Mouse (Mus musculus) hindbrain, embryonic 14.5 days (tissue): ENCODE results near the gene Aox4. TPM values are rescaled to one million over a fixed set of nuclear protein-coding genes. Genes with fewer than 3 reads are reported as not detected.

Source experiments
- ATAC-seq: fragments of 200-750 bp; cut with Nextera tagmentation; 2 replicates; pipeline ENCODE4 v1.8.0; 2017; ENCODE audit warnings: moderate number of reproducible peaks, mild to moderate bottlenecking, moderate TSS enrichment, moderate library complexity; ENCODE audit not compliant: low FRiP score
- DNase-seq: peaks from one replicate; pipeline ENCODE4 v3.0.0-alpha.2; 2015; ENCODE audit warnings: low spot score
- H3K27ac ChIP-seq: fragments of 300-500 bp; sonication (generic); 2 replicates; pipeline ENCODE4 v1.5.1; 2014; ENCODE audit warnings: mild to moderate bottlenecking, moderate library complexity
- H3K27me3 ChIP-seq: fragments of 300-500 bp; sonication (generic); 2 replicates; pipeline ENCODE4 v1.6.1; 2014; ENCODE audit warnings: mild to moderate bottlenecking, low read length, mixed read lengths; ENCODE audit not compliant: control insufficient read depth, insufficient read depth
- H3K36me3 ChIP-seq: fragments of 300-500 bp; sonication (generic); replicated peaks from 2 replicates; pipeline ENCODE4 v1.6.1; 2014; ENCODE audit not compliant: control insufficient read depth, insufficient read depth
- H3K4me1 ChIP-seq: fragments of 300-500 bp; sonication (generic); replicated peaks from 2 replicates; pipeline ENCODE4 v1.6.1; 2014; ENCODE audit warnings: antibody characterized with exemption, low read length, mixed read lengths; ENCODE audit not compliant: control insufficient read depth, insufficient read depth
- H3K4me2 ChIP-seq: fragments of 300-500 bp; sonication (generic); replicated peaks from 2 replicates; pipeline ENCODE4 v1.6.1; 2014; ENCODE audit warnings: mild to moderate bottlenecking, moderate library complexity
- H3K4me3 ChIP-seq: fragments of 300-500 bp; sonication (generic); replicated peaks from 2 replicates; pipeline ENCODE4 v1.5.1; 2014; ENCODE audit warnings: mild to moderate bottlenecking, low read length
- H3K9ac ChIP-seq: fragments of 300-500 bp; sonication (generic); 2 replicates; pipeline ENCODE4 v1.6.1; 2014
- H3K9me3 ChIP-seq: fragments of 300-500 bp; sonication (generic); 2 replicates; pipeline ENCODE4 v1.6.1; 2016; ENCODE audit warnings: low read length; ENCODE audit not compliant: control insufficient read depth
- WGBS: fragments of 180-500 bp; shearing (Covaris S2); extraction: QIAGEN DNeasy Blood & Tissue Kit; methylation state at CpG from one replicate; pipeline ENCODE4 v1.1.7; 2014; 5-methylcytosine and 5-hydroxymethylcytosine counted together
- polyA plus RNA-seq: library from polyadenylated mRNA; unstranded; fragments of >200 nt; fragmentation: Nextera tagmentation; extraction: Ambion mirVana; gene quantifications from 2 replicates; pipeline ENCODE4 v1.2.1, GENCODE M21; 2014

The Aox4 gene
- polyA plus RNA-seq, 1 experiment from 2014 or later: 0.54 TPM

GRCm38 (mm10) chr1:58303009-58303408 is 92.8 kb downstream of the Aox4 start:
- Histone ChIP-seq H3K27ac (no peak overlapping the region), H3K36me3 (no peaks in the 10 kb centered on the region), H3K4me1 (no peaks in the 10 kb centered on the region), H3K4me3 (no peak overlapping the region), H3K9me3 (no peaks in the 10 kb centered on the region), H3K9ac (no peak overlapping the region), H3K4me2 (no peak overlapping the region), H3K27me3 (no peaks in the 10 kb centered on the region)
- ATAC-seq (no peak), DNase-seq (no peak)
- WGBS: 95% methylated on average over 6 of the region's 6 CpGs

- 90% methylated on average over 4 of the region's 4 CpGs for WGBS
- ATAC-seq: no peak
Measured at GRCm38 (mm10) chr1:58303726-58304125, 93.5 kb downstream of the Aox4 start.

GRCm38 (mm10) chr1:58304296-58304695 is 94.1 kb downstream of the Aox4 start:
- Histone ChIP-seq H3K4me2 (no peak overlapping the region), H3K4me3 (no peak overlapping the region), H3K9ac (no peak overlapping the region), H3K36me3 (no peaks in the 10 kb centered on the region), H3K27me3 (no peaks in the 10 kb centered on the region), H3K27ac (no peak overlapping the region), H3K9me3 (no peaks in the 10 kb centered on the region), H3K4me1 (no peaks in the 10 kb centered on the region)
- WGBS: 61% methylated on average over 12 of the region's 12 CpGs
- ATAC-seq (no peak), DNase-seq (no peak)

More at GRCm38 (mm10) chr1:58303726-58304125, 93.5 kb downstream of the Aox4 start:
- Histone ChIP-seq H3K4me1 (no peaks in the 10 kb centered on the region), H3K27me3 (no peaks in the 10 kb centered on the region), H3K9ac (no peak overlapping the region), H3K9me3 (no peaks in the 10 kb centered on the region), H3K27ac (no peak overlapping the region), H3K4me3 (no peak overlapping the region), H3K36me3 (no peaks in the 10 kb centered on the region), H3K4me2 (no peak overlapping the region)
- DNase-seq: no peak

- DNase-seq: no peak
- H3K4me2 ChIP-seq: no peak overlapping the region
- WGBS: 86% methylated on average over 8 of the region's 8 CpGs
- H3K27ac ChIP-seq: no peak overlapping the region
- H3K27me3 ChIP-seq: no peaks in the 10 kb centered on the region
- no peaks in the 10 kb centered on the region for H3K9me3 ChIP-seq
- no peak overlapping the region for H3K4me3 ChIP-seq
- H3K4me1 ChIP-seq: no peaks in the 10 kb centered on the region
- no peak for ATAC-seq
- no peaks in the 10 kb centered on the region for H3K36me3 ChIP-seq
- no peak overlapping the region for H3K9ac ChIP-seq
Measured at GRCm38 (mm10) chr1:58307181-58307580, 97.0 kb downstream of the Aox4 start.

- no peaks in the 10 kb centered on the region for H3K36me3 ChIP-seq
- WGBS: 91% methylated on average over 8 of the region's 8 CpGs
- H3K4me3 ChIP-seq: no peak overlapping the region
- ATAC-seq (no peak), DNase-seq (no peak)
- no peak overlapping the region for H3K27ac ChIP-seq
- H3K27me3 ChIP-seq: no peaks in the 10 kb centered on the region
- no peaks in the 10 kb centered on the region for H3K9me3 ChIP-seq
- H3K4me1 ChIP-seq: no peaks in the 10 kb centered on the region
- no peak overlapping the region for H3K4me2 ChIP-seq
- H3K9ac ChIP-seq: no peak overlapping the region
Measured at GRCm38 (mm10) chr1:58308594-58308993, 98.4 kb downstream of the Aox4 start.

- Histone ChIP-seq H3K4me2 (no peak overlapping the region), H3K27ac (no peak overlapping the region), H3K27me3 (no peaks in the 10 kb centered on the region), H3K36me3 (no peaks in the 10 kb centered on the region), H3K9me3 (no peaks in the 10 kb centered on the region), H3K4me1 (no peaks in the 10 kb centered on the region), H3K9ac (no peak overlapping the region), H3K4me3 (no peak overlapping the region)
- no peak for DNase-seq
- no peak for ATAC-seq
- WGBS: 80% methylated on average over 4 of the region's 4 CpGs
Measured at GRCm38 (mm10) chr1:58309853-58310252, 99.7 kb downstream of the Aox4 start.

- 81% methylated on average over 7 of the region's 7 CpGs for WGBS
- Histone ChIP-seq H3K9me3 (no peaks in the 10 kb centered on the region), H3K4me3 (no peak overlapping the region), H3K9ac (no peak overlapping the region), H3K27me3 (no peaks in the 10 kb centered on the region), H3K4me1 (no peaks in the 10 kb centered on the region), H3K4me2 (no peak overlapping the region), H3K36me3 (no peaks in the 10 kb centered on the region), H3K27ac (no peak overlapping the region)
- no peak for ATAC-seq
- no peak for DNase-seq
Measured at GRCm38 (mm10) chr1:58311221-58311864, 101.1 kb downstream of the Aox4 start.

- Histone ChIP-seq H3K4me3 (no peak overlapping the region), H3K4me1 (no peaks in the 10 kb centered on the region), H3K36me3 (no peaks in the 10 kb centered on the region), H3K9me3 (no peaks in the 10 kb centered on the region), H3K27me3 (no peaks in the 10 kb centered on the region), H3K27ac (no peak overlapping the region), H3K4me2 (no peak overlapping the region), H3K9ac (no peak overlapping the region)
- ATAC-seq (no peak), DNase-seq (no peak)
- WGBS: 93% methylated on average over 8 of the region's 8 CpGs
Measured at GRCm38 (mm10) chr1:58313173-58313572, 103.0 kb downstream of the Aox4 start.

GRCm38 (mm10) chr1:58315532-58315931 is 105.3 kb downstream of the Aox4 start:
- Histone ChIP-seq H3K4me1 (no peaks in the 10 kb centered on the region), H3K27me3 (no peaks in the 10 kb centered on the region), H3K36me3 (no peaks in the 10 kb centered on the region), H3K9ac (no peak overlapping the region), H3K4me2 (no peak overlapping the region), H3K27ac (no peak overlapping the region), H3K4me3 (no peak overlapping the region), H3K9me3 (no peaks in the 10 kb centered on the region)
- ATAC-seq: no peak
- 73% methylated on average over 6 of the region's 6 CpGs for WGBS
- DNase-seq: no peak
